Mouse (Mus musculus) stomach, postnatal 0 days (tissue): ENCODE measurements at regions not wholly inside any gene's neighbourhood (a gene's known extent, or its start where the extent isn't known, plus 50 kb on each side); places are given as distances from the start of the nearest gene placed in this dataset.

Experiments used
- CTCF ChIP-seq: IDR thresholded peaks from 2 replicates; pipeline ENCODE4 v1.5.1; 2016; ENCODE audit warnings: antibody characterized with exemption, low read depth, mild to moderate bottlenecking, moderate library complexity
- EP300 ChIP-seq: optimal IDR thresholded peaks from 2 replicates; pipeline ENCODE3; 2016; ENCODE audit warnings: antibody characterized with exemption

- TF ChIP-seq CTCF, result no peak
- TF ChIP-seq EP300, result no peak
Observed at GRCm38 (mm10) chr10:99392979-99393378, 129.9 kb downstream of the Dusp6 start.
